Mouse (Mus musculus) hindbrain, embryonic 16.5 days (tissue): ENCODE data around the gene H3f3b. TPM values are rescaled to one million over a fixed set of nuclear protein-coding genes. Genes with fewer than 3 reads are reported as not detected.

ENCODE experiments used
- ATAC-seq: fragments of 200-750 bp; cut with Nextera tagmentation; 2 replicates; pipeline ENCODE4 v1.8.0; 2017; ENCODE audit warnings: moderate TSS enrichment, moderate library complexity
- H3K27ac ChIP-seq: fragments of 300-500 bp; sonication (generic); 2 replicates; pipeline ENCODE4 v1.5.1; 2014; ENCODE audit warnings: low read depth, mild to moderate bottlenecking, control low read depth, low read length, moderate library complexity
- H3K27me3 ChIP-seq: fragments of 300-500 bp; sonication (generic); replicated peaks from 2 replicates; pipeline ENCODE4 v1.6.1; 2014; ENCODE audit warnings: low read length; ENCODE audit not compliant: control insufficient read depth, insufficient read depth
- H3K36me3 ChIP-seq: fragments of 300-500 bp; sonication (generic); 2 replicates; pipeline ENCODE4 v1.6.1; 2014; ENCODE audit warnings: mild to moderate bottlenecking, low read length, moderate library complexity, mixed read lengths; ENCODE audit not compliant: control insufficient read depth, insufficient read depth
- H3K4me1 ChIP-seq: fragments of 300-500 bp; sonication (generic); 2 replicates; pipeline ENCODE4 v1.6.1; 2014; ENCODE audit warnings: low read depth, low read length; ENCODE audit not compliant: control insufficient read depth, insufficient read depth
- H3K4me2 ChIP-seq: fragments of 300-500 bp; sonication (generic); 2 replicates; pipeline ENCODE4 v1.6.1; 2014; ENCODE audit warnings: mild to moderate bottlenecking, low read length, control low read depth, moderate library complexity
- H3K4me3 ChIP-seq: fragments of 300-500 bp; sonication (generic); 2 replicates; pipeline ENCODE4 v1.5.1; 2014; ENCODE audit warnings: mild to moderate bottlenecking, low read length, control low read depth, moderate library complexity
- H3K9ac ChIP-seq: fragments of 300-500 bp; sonication (generic); 2 replicates; pipeline ENCODE4 v1.6.1; 2014; ENCODE audit warnings: low read depth, mild to moderate bottlenecking, control low read depth, low read length, moderate library complexity
- H3K9me3 ChIP-seq: fragments of 300-500 bp; sonication (generic); 2 replicates; pipeline ENCODE4 v1.6.1; 2014; ENCODE audit warnings: mild to moderate bottlenecking, low read length, moderate library complexity; ENCODE audit not compliant: control insufficient read depth
- WGBS: fragments of 180-500 bp; shearing (Covaris S2); extraction: QIAGEN DNeasy Blood & Tissue Kit; methylation state at CpG from one replicate; pipeline ENCODE4 v1.1.7; 2014; 5-methylcytosine and 5-hydroxymethylcytosine counted together
- polyA plus RNA-seq: library from polyadenylated mRNA; unstranded; fragments of >200 nt; fragmentation: Nextera tagmentation; extraction: Ambion mirVana; gene quantifications from 2 replicates; pipeline ENCODE4 v1.2.1, GENCODE M21; 2015

H3f3b gene
- polyA plus RNA-seq, 1 experiment from 2014 or later, result 1,603 TPM

DNA sequence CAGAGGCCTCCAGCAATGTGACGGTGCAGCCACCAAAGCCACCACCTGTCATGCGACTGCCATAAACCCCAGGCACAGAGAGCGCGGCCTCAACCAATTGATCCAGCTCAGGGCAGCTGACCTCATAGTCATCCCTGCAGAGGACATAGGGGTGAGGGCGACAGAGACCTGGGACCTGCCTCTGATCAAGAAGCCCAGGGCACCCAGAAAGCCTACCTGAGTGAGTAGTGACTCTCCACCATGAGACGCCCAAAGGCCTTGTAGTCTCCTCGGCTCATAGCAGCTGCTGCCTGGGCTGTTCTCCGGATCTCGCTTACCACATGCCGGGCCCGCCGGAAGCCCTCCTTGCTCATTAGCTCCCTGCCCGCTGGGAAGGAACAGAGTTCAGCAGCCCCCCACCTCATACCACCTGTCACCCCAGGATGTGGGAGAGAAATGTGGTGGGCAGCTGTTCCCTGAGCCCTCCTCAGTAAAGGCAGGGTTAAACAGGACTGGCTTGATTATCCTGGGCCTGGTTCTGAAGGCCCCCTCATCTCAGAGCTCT, 18.9 kb downstream of the H3f3b start:
- H3K4me3 ChIP-seq, result no peak overlapping the region
- peak overlapping the region; percentile 27; the same call in 1 of the 2 replicates for H3K27ac ChIP-seq
- no peak overlapping the region for H3K9ac ChIP-seq
- no peaks in the 10 kb centered on the region; the same call in 1 of the 2 replicates for H3K36me3 ChIP-seq
- H3K27me3 ChIP-seq, result no peaks in the 10 kb centered on the region
- no peaks in the 10 kb centered on the region for H3K9me3 ChIP-seq
- WGBS, result 79% methylated on average over 13 of the region's 13 CpGs
- peaks cover 19% of the 10 kb centered on the region for H3K4me1 ChIP-seq
- no peak for ATAC-seq
- H3K4me2 ChIP-seq, result no peak overlapping the region

DNA sequence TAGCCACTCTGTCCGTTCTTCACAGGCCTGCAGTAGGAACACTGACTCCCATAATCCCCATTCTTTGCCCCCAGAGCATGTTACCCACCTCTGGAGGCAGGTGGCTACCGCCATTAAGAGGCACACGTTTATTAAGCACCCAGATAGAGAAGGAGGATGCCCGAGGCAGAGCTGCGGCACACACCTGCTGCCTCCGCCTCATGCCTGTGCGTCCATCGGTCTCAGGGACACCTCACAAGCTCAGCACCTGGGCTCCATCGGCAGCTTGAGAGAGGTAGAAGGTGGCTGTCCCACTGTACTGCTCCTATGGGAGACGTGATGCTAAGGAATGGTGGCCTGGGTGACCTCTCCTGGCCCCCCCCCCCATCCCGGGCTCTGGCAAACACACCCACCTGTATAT, 19.4 kb downstream of the H3f3b start:
- Histone ChIP-seq H3K9me3 (no peaks in the 10 kb centered on the region), H3K4me2 (no peak overlapping the region)
- WGBS, result 89% methylated on average over 11 of the region's 11 CpGs

DNA sequence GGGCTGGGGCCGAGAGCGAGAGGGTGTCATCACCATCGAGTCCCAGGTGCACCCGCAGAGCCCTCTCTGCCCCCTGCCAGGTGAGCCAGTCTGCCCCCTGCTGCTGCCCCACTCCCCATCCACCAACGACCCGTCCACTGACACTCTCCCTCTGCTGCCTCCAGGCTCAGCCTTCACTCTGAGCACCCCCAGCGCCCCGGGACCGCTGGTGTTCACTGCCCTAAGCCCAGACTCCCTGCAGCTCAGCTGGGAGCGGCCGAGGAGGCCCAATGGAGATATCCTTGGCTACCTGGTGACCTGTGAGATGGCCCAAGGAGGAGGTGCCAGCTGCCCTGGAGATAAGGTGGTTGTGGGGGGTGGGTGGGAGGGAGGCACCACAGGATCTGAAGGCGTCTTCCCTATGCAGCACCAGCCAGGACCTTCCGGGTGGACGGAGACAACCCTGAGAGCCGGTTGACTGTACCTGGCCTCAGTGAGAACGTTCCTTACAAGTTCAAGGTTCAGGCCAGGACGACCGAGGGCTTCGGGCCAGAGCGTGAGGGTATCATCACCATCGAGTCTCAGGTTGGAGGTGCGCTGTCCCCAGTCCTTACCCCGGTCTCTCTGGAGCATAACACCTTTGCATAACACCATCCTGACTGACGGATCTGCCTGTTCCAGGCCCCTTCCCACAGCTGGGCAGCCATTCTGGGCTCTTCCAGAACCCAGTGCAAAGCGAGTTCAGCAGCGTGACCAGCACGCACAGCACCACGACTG, 20.5 kb downstream of the H3f3b start:
- H3K36me3 ChIP-seq, result no peaks in the 10 kb centered on the region; the same call in 1 of the 2 replicates
- H3K4me1 ChIP-seq, result peaks cover 18% of the 10 kb centered on the region
- no peak overlapping the region for H3K9ac ChIP-seq
- WGBS, result 93% methylated on average over 28 of the region's 28 CpGs
- H3K27ac ChIP-seq, result no peak overlapping the region
- ATAC-seq, result no peak
- no peak overlapping the region for H3K4me3 ChIP-seq
- no peaks in the 10 kb centered on the region for H3K27me3 ChIP-seq
- H3K4me2 ChIP-seq, result no peak overlapping the region
- H3K9me3 ChIP-seq, result no peaks in the 10 kb centered on the region

More for the DNA sequence above, 19.4 kb downstream of the H3f3b start:
- Histone ChIP-seq H3K27ac (no peak overlapping the region), H3K36me3 (no peaks in the 10 kb centered on the region; the same call in 1 of the 2 replicates), H3K27me3 (no peaks in the 10 kb centered on the region), H3K4me3 (no peak overlapping the region), H3K9ac (no peak overlapping the region), H3K4me1 (peaks cover 19% of the 10 kb centered on the region)
- no peak for ATAC-seq

DNA sequence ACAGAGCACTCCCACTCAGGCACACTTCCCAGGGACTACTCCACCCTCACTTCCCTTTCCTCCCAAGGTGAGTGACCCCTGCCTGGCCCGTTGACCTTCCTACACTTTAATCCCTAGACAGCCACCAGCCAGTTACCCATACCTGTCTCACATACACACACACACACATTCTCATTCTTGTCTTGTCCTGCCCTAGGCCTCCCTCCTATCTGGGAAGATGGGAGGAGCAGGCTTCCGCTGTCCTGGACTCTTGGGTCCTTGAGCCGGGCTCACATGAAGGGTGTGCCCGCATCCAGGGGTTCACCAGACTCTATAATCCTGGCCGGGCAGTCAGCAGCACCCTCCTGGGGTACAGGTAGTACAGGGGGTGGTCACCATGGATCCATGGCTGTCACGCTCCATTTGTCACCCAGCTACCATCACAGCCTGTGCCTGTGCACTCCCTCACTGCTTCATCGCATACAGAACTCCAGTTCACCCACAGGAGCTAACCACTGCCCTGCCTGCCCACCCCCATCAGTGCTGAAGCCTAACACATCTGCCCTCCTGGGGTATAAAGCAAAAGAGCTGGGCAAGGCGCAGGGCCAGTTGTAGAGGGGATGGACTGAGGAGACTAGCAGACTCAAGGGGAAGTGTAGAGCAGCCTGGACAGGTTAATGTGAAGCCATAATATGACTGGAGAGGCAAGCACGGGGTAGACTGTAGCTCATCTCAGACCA, 21.9 kb downstream of the H3f3b start:
- 72% methylated on average over 9 of the region's 9 CpGs for WGBS
- H3K9me3 ChIP-seq, result no peaks in the 10 kb centered on the region
- H3K4me1 ChIP-seq, result peaks cover 12% of the 10 kb centered on the region
- peak overlapping the region; percentile 11; the same call in 1 of the 2 replicates for H3K9ac ChIP-seq
- ATAC-seq, result no peak
- H3K27me3 ChIP-seq, result no peaks in the 10 kb centered on the region
- peak overlapping the region; percentile 64 for H3K4me2 ChIP-seq
- no peaks in the 10 kb centered on the region; the same call in 1 of the 2 replicates for H3K36me3 ChIP-seq
- no peak overlapping the region for H3K4me3 ChIP-seq
- no peak overlapping the region; the same call in 1 of the 2 replicates for H3K27ac ChIP-seq

DNA sequence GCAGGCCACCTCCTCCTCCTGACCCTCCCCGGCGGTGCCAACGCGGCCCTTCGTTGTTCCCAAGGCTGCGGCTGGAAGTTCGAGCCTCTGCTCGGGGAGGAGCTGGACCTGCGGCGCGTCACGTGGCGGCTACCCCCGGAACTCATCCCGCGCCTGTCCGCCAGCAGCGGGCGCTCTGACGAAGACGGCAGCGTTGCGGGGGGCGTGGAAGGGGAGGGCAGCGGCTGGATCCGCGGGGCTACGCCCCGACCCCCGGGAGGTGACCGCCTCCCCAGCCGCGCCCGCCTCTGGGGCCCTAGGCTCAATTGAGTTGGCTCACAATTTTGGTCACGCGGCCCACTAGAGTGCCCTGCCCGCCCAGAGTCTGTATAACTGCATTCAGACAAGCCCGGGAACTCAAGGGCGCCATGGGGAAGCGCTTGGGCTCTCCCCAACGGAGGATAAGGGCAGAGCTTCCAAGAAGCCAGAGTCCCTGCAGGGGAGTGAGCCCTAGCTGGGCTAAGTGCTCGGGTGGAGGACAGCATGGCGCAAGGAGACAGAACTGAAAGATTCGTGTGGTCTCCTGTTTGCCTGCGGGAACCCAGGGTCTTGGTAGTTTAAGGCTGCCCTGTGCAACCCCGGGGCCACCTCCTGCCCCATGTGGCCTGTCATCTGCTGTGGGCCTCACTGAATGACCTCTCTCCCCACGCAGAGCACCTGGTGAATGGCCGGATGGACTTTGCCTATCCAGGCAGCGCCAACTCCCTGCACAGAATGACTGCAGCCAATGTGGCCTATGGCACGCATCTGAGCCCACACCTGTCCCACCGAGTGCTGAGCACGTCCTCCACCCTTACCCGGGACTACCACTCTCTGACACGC, 22.7 kb downstream of the H3f3b start:
- peak overlapping the region; percentile 38 for H3K4me3 ChIP-seq
- no peaks in the 10 kb centered on the region for H3K9me3 ChIP-seq
- H3K4me2 ChIP-seq, result peak overlapping the region; percentile 64
- ATAC-seq, result peak; percentile 61
- peaks cover 12% of the 10 kb centered on the region for H3K4me1 ChIP-seq
- H3K9ac ChIP-seq, result peak overlapping the region; percentile 62
- H3K27ac ChIP-seq, result peak overlapping the region; percentile 64
- 7% methylated on average over 41 of the region's 54 CpGs for WGBS
- no peaks in the 10 kb centered on the region for H3K27me3 ChIP-seq
- H3K36me3 ChIP-seq, result no peaks in the 10 kb centered on the region; the same call in 1 of the 2 replicates

DNA sequence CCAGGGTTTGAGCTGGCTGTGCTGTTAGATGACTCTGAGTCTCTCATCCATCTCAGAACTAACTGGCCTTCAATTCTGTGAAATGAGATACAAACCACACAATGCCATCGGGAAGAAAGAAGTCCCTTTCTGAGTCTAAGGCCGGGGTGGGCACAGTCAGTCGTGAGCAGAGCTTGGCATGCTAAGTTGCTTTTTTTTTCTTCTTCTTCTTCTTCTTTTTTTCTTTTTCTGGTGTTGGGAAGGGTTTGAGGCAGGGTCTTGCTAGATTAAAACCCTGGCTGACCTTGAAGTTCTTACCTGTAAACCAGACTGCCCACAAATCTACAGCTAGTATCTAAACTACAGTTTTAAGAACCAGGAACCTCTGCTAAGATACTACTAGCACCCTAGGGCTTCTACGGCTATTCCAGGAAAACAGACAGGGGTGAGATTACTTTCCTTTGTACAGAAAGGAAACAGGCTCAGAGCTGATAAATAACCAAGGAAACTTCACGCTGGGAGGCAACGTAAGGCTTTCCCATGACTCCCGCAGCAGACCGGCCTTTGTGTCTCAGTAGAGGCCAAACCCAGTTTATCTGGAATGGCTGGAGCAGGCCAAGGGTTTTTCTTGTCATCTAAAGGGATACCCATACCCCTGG, 23.5 kb downstream of the H3f3b start:
- Histone ChIP-seq H3K9me3 (no peaks in the 10 kb centered on the region), H3K27me3 (no peaks in the 10 kb centered on the region), H3K9ac (peak overlapping the region; percentile 62), H3K4me1 (peaks cover 12% of the 10 kb centered on the region), H3K4me2 (peak overlapping the region; percentile 64), H3K4me3 (peak overlapping the region; percentile 38), H3K27ac (peak overlapping the region; percentile 64), H3K36me3 (no peaks in the 10 kb centered on the region; the same call in 1 of the 2 replicates)
- WGBS, result 28% methylated on average over 8 of the region's 8 CpGs
- ATAC-seq, result no peak

DNA sequence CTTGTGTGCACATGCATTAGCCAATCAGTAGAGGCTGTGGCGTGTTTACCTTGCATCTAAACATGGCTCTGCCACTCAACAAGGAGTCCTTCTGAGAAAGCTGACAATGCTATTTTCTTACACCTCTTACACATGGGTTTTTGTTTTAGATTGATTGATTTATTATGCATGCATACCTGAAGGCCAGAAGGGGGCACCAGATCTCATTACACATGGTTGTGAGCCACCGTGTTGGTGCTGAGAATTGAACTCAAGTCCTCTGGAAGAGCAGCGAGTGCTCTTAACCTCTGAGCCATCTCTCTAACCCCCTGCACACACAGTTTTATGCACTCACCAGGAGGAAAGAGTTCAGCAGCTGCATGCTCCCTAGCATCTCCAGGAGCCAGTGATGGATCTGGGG, 24.9 kb downstream of the H3f3b start:
- 89% methylated on average over 3 of the region's 3 CpGs for WGBS
- Histone ChIP-seq H3K4me3 (no peak overlapping the region), H3K9me3 (no peaks in the 10 kb centered on the region), H3K4me2 (no peak overlapping the region), H3K27ac (no peak overlapping the region), H3K9ac (no peak overlapping the region), H3K36me3 (no peaks in the 10 kb centered on the region; the same call in 1 of the 2 replicates), H3K4me1 (peaks cover 12% of the 10 kb centered on the region), H3K27me3 (no peaks in the 10 kb centered on the region)
- no peak for ATAC-seq

DNA sequence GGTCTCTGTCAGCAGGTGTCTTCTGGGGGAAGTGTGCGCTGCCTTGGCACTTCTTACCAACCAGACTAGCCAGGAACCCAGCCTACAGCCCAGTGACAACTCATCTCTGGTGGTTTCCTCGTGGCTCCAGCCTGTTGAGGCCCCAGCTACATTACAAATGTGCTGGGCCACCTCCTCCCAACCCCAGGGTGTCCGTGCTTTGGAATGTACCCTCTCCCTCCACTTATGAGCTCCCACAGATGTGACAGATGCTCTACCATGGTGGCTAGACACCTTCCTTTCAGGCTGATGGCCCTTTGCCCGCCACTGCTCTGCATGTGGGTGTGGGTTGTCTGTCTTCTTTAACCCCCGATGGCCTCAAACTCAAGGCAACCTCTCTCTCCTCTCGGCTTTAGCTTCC, 26.0 kb downstream of the H3f3b start:
- peaks cover 12% of the 10 kb centered on the region for H3K4me1 ChIP-seq

More for the DNA sequence above, 26.0 kb downstream of the H3f3b start:
- no peak overlapping the region for H3K4me2 ChIP-seq
- no peak overlapping the region for H3K9ac ChIP-seq
- no peaks in the 10 kb centered on the region for H3K27me3 ChIP-seq
- H3K9me3 ChIP-seq, result no peaks in the 10 kb centered on the region
- WGBS, result 71% methylated on average over 6 of the region's 6 CpGs
- H3K4me3 ChIP-seq, result no peak overlapping the region
- no peak for ATAC-seq
- no peak overlapping the region for H3K27ac ChIP-seq
- H3K36me3 ChIP-seq, result no peaks in the 10 kb centered on the region
